Mouse (Mus musculus): ENCODE results near the gene B4galt5. TPM values are rescaled to one million over a fixed set of nuclear protein-coding genes. Genes with fewer than 3 reads are reported as not detected.

The B4galt5 gene
- 7.1 TPM for polyA plus RNA-seq (2014; fragmentation: Illumina TruSeq; extraction: RNeasy Lipid Tissue Mini Kit (QIAGEN cat#74804); ENCODE audit: low replicate concordance)

DNA sequence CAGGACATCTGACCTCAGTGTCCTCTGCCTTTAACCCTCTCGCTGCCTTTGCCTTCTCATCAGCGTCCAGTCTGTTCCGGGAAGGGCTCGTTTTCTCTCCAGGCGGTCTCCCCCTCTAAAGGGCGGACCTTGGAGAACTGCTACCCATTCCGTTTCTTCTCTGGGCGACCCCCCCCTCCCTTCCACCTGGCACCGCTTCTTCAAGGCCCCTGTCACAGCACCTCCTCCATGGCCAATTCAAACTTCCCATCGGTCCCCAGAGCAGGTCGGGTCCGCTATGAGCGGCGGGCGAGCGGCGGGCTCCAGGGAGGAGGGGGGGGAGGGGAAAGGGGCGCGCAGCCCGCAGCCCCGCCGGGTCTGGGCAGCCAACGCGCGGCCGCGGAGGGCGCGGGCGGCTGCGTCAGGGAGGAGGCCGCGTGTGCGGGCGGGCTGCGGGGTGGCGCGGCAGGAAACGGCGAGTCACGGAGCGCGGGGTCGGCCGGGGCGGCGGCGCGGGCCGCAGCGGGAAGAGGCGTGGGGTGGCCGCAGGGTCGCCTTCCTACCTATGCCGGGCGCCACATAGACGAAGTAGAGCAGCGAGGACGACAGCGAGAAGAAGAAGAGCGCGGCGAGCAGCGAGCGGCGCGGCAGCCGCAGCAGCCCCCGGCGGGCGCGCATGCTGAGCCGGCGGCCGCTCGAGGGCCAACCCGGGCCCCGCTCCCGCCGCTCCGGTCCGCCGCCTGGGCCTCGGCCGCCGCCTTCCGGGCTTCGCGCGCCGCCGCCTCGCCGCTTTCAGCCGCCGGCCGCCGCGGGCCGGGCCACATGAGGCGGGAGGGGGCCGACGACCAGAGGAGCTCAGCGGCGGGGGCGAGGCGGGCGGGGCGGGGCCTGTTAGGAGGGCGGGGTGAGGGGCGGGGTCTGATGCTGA, at the start of gene B4galt5:
TSS of gene B4galt5 (minus strand) at position 808 of the 907 bp plus-strand sequence.

Other genes starting within 250 kb of the B4galt5 start
- 0.85 TPM for gene Kcnb1, start 159.0 kb downstream of the B4galt5 start, polyA plus RNA-seq (2014; fragmentation: Illumina TruSeq; extraction: RNeasy Lipid Tissue Mini Kit (QIAGEN cat#74804); ENCODE audit: low replicate concordance)
- not detected for gene Ptgis, start 108.6 kb downstream of the B4galt5 start, polyA plus RNA-seq (2014; fragmentation: Illumina TruSeq; extraction: RNeasy Lipid Tissue Mini Kit (QIAGEN cat#74804); ENCODE audit: low replicate concordance)
- 9.4 TPM for gene Slc9a8, start 72.5 kb upstream of the B4galt5 start, polyA plus RNA-seq (2014; fragmentation: Illumina TruSeq; extraction: RNeasy Lipid Tissue Mini Kit (QIAGEN cat#74804); ENCODE audit: low replicate concordance)
- 18.0 TPM for gene Rnf114, start 143.5 kb upstream of the B4galt5 start, polyA plus RNA-seq (2014; fragmentation: Illumina TruSeq; extraction: RNeasy Lipid Tissue Mini Kit (QIAGEN cat#74804); ENCODE audit: low replicate concordance)
- gene Spata2, start 143.7 kb upstream of the B4galt5 start, polyA plus RNA-seq (2014; fragmentation: Illumina TruSeq; extraction: RNeasy Lipid Tissue Mini Kit (QIAGEN cat#74804); ENCODE audit: low replicate concordance) = 7.0 TPM
- gene Snai1, start 189.0 kb upstream of the B4galt5 start, polyA plus RNA-seq (2014; fragmentation: Illumina TruSeq; extraction: RNeasy Lipid Tissue Mini Kit (QIAGEN cat#74804); ENCODE audit: low replicate concordance) = 0.26 TPM